Mouse (Mus musculus) forebrain, embryonic 14.5 days (tissue): ENCODE data around the gene Med29. TPM values are rescaled to one million over a fixed set of nuclear protein-coding genes. Genes with fewer than 3 reads are reported as not detected.

ENCODE experiments used
- ATAC-seq: fragments of 200-750 bp; cut with Nextera tagmentation; 2 replicates; pipeline ENCODE4 v1.8.0; 2017; ENCODE audit warnings: mild to moderate bottlenecking, moderate library complexity
- DNase-seq: peaks from one replicate; pipeline ENCODE4 v3.0.0-alpha.2; 2015; ENCODE audit warnings: low spot score
- H3K27ac ChIP-seq: fragments of 300-500 bp; sonication (generic); 2 replicates; pipeline ENCODE4 v1.5.1; 2014; ENCODE audit warnings: low read depth, mild to moderate bottlenecking, control low read depth, low read length, moderate library complexity
- H3K27me3 ChIP-seq: fragments of 300-500 bp; sonication (generic); replicated peaks from 2 replicates; pipeline ENCODE4 v1.6.1; 2014; ENCODE audit warnings: low read length, control low read depth, mixed read lengths; ENCODE audit not compliant: control insufficient read depth, insufficient read depth
- H3K36me3 ChIP-seq: fragments of 300-500 bp; sonication (generic); 2 replicates; pipeline ENCODE4 v1.6.1; 2014; ENCODE audit warnings: low read length, control low read depth; ENCODE audit not compliant: control insufficient read depth, insufficient read depth
- H3K4me1 ChIP-seq: fragments of 300-500 bp; sonication (generic); 2 replicates; pipeline ENCODE4 v1.6.1; 2014; ENCODE audit warnings: antibody characterized with exemption, low read length, control low read depth; ENCODE audit not compliant: control insufficient read depth, insufficient read depth
- H3K4me2 ChIP-seq: fragments of 300-500 bp; sonication (generic); 2 replicates; pipeline ENCODE4 v1.6.1; 2014; ENCODE audit warnings: mild to moderate bottlenecking, control low read depth, low read length
- H3K4me3 ChIP-seq: fragments of 300-500 bp; sonication (generic); 2 replicates; pipeline ENCODE4 v1.5.1; 2014; ENCODE audit warnings: low read depth, low read length, control low read depth
- H3K9ac ChIP-seq: fragments of 300-500 bp; sonication (generic); 2 replicates; pipeline ENCODE4 v1.6.1; 2014; ENCODE audit warnings: mild to moderate bottlenecking, low read length, control low read depth, moderate library complexity
- H3K9me3 ChIP-seq: fragments of 300-500 bp; sonication (generic); replicated peaks from 2 replicates; pipeline ENCODE4 v1.6.1; 2016; ENCODE audit warnings: low read length, control low read depth, mixed read lengths; ENCODE audit not compliant: control insufficient read depth
- WGBS: fragments of 180-500 bp; shearing (Covaris S2); extraction: QIAGEN DNeasy Blood & Tissue Kit; methylation state at CpG from one replicate; pipeline ENCODE4 v1.1.7; 2014; 5-methylcytosine and 5-hydroxymethylcytosine counted together
- polyA plus RNA-seq: library from polyadenylated mRNA; unstranded; fragments of >200 nt; fragmentation: Nextera tagmentation; extraction: Ambion mirVana; gene quantifications from 2 replicates; pipeline ENCODE4 v1.2.1, GENCODE M21; 2014

The Med29 gene
- polyA plus RNA-seq, 1 experiment from 2014 or later, result 52.9 TPM

DNA sequence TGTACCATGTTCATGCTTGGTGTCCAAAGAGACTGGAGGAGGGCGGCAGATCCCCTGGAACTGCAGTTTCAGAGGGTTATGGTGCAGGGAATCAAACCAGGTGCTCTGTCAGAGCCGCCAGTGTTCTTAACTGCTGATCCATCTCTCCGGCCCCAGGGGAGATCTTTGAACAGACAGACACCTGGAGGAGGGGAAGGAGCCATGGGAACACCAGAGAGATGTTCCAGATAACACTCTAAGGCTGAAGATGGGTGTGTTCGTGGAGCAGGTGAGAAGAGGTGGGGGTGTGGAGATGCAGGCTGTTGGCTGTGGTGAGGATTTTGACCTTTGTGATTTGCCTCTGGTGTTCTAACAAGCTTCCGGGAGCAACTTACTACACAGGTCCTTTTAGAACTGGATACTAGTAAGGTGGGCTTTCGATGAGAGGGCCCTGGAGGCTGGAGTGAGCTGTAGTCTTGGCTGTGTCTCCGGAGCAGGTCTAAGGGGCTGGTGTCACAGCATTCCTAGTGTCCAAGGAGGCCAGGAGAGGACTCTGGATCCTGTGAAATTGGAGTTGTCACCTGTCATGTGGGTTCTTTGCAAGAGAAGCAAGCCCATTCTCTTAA lies 18.5 kb downstream of the Med29 start:
- Histone ChIP-seq H3K27ac (no peak overlapping the region), H3K4me3 (no peak overlapping the region), H3K4me1 (peaks cover 26% of the 10 kb centered on the region), H3K36me3 (peaks cover 10% of the 10 kb centered on the region; the same call in 1 of the 2 replicates), H3K27me3 (no peaks in the 10 kb centered on the region), H3K9me3 (no peaks in the 10 kb centered on the region), H3K9ac (no peak overlapping the region), H3K4me2 (no peak overlapping the region)
- 84% methylated on average over 7 of the region's 7 CpGs for WGBS
- no peak for ATAC-seq
- DNase-seq, result no peak

DNA sequence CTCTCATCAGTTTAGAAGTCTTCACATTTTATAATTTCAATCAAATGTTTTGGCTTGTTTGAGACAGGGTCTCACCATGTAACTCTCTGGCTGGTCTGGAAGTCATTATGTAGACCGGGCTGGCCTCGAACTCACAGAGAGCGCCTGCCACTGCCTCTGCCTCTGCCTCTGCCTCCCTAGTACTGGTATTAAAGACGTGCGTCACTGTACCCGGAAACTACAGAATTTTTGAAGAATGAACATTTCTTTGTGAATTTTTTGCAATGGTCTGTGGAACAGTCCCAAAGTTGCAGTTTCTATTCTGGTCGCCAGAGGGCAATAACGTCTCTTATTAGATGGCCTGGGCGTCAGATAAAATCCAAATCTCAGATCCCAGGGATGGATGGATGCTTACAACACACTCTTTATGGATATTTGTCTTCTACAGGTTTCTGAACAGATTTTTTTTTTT lies 19.4 kb downstream of the Med29 start:
- Histone ChIP-seq H3K27ac (peak overlapping the region; percentile 84), H3K4me1 (peaks cover 20% of the 10 kb centered on the region), H3K4me2 (peak overlapping the region; percentile 70), H3K36me3 (peaks cover 18% of the 10 kb centered on the region), H3K4me3 (peak overlapping the region; percentile 82), H3K9ac (no peak overlapping the region), H3K27me3 (no peaks in the 10 kb centered on the region), H3K9me3 (no peaks in the 10 kb centered on the region)
- WGBS, result under 1% methylated on average over 9 of the region's 9 CpGs
- ATAC-seq (peak; percentile 13), DNase-seq (peak; percentile 96)

DNA sequence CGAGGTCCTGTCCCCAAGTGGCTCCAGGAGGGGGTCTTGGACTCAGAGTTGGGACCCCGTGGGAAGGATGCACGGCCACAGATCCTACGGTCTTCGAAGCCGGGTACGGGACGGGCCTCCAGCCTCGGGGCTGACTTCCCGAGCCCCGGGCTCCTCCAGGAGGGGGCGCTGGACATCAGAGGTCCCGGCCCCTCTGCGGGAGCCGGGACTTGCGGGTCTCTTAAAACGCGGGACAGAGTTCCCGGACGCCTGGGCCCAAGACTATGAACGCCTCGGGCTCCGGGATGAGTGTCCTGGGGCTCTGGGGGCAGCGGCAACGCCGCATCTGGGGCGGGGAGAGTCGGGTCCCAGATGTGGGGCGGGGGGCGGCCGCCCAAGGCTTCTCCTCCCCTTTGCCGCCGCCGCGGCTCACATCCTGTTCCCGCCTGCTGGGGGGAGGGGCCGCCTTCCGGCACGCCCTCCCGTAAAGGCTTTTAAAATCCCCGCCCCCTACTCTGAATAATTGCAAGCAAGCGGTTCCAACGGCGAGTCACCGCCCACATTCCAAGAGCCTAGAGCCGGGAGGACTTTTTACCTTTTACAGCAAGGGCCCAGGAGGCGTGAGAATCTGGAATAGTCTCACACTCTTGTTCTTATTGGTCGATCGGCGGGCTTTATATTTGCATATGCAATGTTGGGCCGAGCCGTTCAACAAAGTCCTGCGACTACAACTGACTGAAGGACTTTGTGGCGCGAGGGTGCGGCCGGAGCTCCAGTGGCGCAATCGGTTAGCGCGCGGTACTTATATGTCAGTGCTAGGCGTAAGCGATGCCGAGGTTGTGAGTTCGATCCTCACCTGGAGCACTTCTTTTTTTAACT lies 20.0 kb downstream of the Med29 start, which contains the start of gene Plekhg2:
Plekhg2 (minus strand) TSS at position 349 of the 858 bp plus-strand sequence.
- DNase-seq, result peak; percentile 98

GRCm38 (mm10) chr7:28371514-28371989 lies 21.0 kb downstream of the Med29 start:
- Histone ChIP-seq H3K27ac (peak overlapping the region; percentile 84), H3K27me3 (no peaks in the 10 kb centered on the region), H3K36me3 (peaks cover 34% of the 10 kb centered on the region), H3K4me1 (peaks cover 18% of the 10 kb centered on the region), H3K9me3 (no peaks in the 10 kb centered on the region), H3K4me3 (peak overlapping the region; percentile 82), H3K9ac (peak overlapping the region; percentile 87), H3K4me2 (peak overlapping the region; percentile 70)
- DNase-seq, result peak; percentile 57
- peak; percentile 6 for ATAC-seq
- under 1% methylated on average over 39 of the region's 43 CpGs for WGBS

More for the DNA sequence above, 20.0 kb downstream of the Med29 start, which contains the start of gene Plekhg2:
- H3K9ac ChIP-seq, result peak within 1 kb of the TSS; percentile 87
- H3K4me2 ChIP-seq, result peak within 1 kb of the TSS; percentile 70
- peak; percentile 84 for ATAC-seq
- H3K27me3 ChIP-seq, result no peaks in the 10 kb centered on the region
- 1% methylated on average over 61 of the region's 66 CpGs for WGBS
- H3K4me3 ChIP-seq, result peak within 1 kb of the TSS; percentile 82
- H3K27ac ChIP-seq, result peak within 1 kb of the TSS; percentile 84
- no peaks in the 10 kb centered on the region for H3K9me3 ChIP-seq
- peaks cover 19% of the 10 kb centered on the region for H3K4me1 ChIP-seq
- H3K36me3 ChIP-seq, result peaks cover 24% of the 10 kb centered on the region

- WGBS, result 6% methylated on average over 11 of the region's 11 CpGs
- Histone ChIP-seq H3K4me3 (peak overlapping the region; percentile 82), H3K9me3 (no peaks in the 10 kb centered on the region), H3K9ac (peak overlapping the region; percentile 87), H3K36me3 (peaks cover 38% of the 10 kb centered on the region), H3K27me3 (no peaks in the 10 kb centered on the region), H3K4me1 (peaks cover 13% of the 10 kb centered on the region), H3K27ac (peak overlapping the region; percentile 84), H3K4me2 (peak overlapping the region; percentile 70)
- ATAC-seq (no peak), DNase-seq (no peak)
These were observed 21.5 kb downstream of the Med29 start for GRCm38 (mm10) chr7:28370977-28371513.

DNA sequence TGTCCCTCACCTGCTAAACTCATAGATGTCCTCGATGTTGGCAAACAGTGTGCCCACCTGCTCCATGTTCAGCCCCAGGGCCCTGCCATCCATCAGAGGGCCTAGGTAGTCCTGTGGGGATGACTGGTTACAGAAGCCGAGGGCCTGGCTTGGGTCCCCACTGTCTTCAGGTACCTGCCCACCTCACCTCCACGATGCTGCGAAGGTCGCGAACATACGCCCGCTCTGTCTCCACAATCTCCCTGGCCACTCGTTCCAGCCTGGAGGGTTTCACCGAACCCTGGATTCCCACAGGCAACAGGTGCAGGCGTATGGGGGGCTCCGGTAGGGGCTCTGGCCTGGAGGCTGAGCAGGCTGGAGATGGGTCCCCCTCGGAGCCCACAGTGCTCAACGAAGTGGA lies 22.5 kb downstream of the Med29 start:
- peaks cover 11% of the 10 kb centered on the region for H3K4me1 ChIP-seq
- DNase-seq, result no peak
- 0 out of 2 replicates have a peak overlapping the region, but pooled peaks have one; percentile 25 for H3K9ac ChIP-seq
- peak overlapping the region; percentile 70 for H3K4me2 ChIP-seq
- ATAC-seq, result no peak
- H3K9me3 ChIP-seq, result no peaks in the 10 kb centered on the region
- no peaks in the 10 kb centered on the region for H3K27me3 ChIP-seq
- H3K36me3 ChIP-seq, result peaks cover 48% of the 10 kb centered on the region
- no peak overlapping the region for H3K27ac ChIP-seq
- WGBS, result 91% methylated on average over 14 of the region's 14 CpGs
- H3K4me3 ChIP-seq, result peak overlapping the region; percentile 82

- Histone ChIP-seq H3K4me2 (no peak overlapping the region), H3K36me3 (peaks cover 64% of the 10 kb centered on the region), H3K4me1 (peaks cover 11% of the 10 kb centered on the region), H3K9ac (no peak overlapping the region), H3K27ac (no peak overlapping the region), H3K9me3 (no peaks in the 10 kb centered on the region), H3K27me3 (no peaks in the 10 kb centered on the region), H3K4me3 (no peak overlapping the region)
- 91% methylated on average over 16 of the region's 16 CpGs for WGBS
- no peak for ATAC-seq
- DNase-seq, result no peak
These were observed 24.1 kb downstream of the Med29 start for GRCm38 (mm10) chr7:28368276-28368920.

- H3K4me3 ChIP-seq, result no peak overlapping the region
- ATAC-seq (no peak), DNase-seq (no peak)
- H3K9ac ChIP-seq, result no peak overlapping the region
- H3K9me3 ChIP-seq, result no peaks in the 10 kb centered on the region
- no peak overlapping the region for H3K27ac ChIP-seq
- peaks cover 11% of the 10 kb centered on the region for H3K4me1 ChIP-seq
- 91% methylated on average over 16 of the region's 16 CpGs for WGBS
- no peaks in the 10 kb centered on the region for H3K27me3 ChIP-seq
- H3K36me3 ChIP-seq, result peaks cover 68% of the 10 kb centered on the region
- H3K4me2 ChIP-seq, result no peak overlapping the region
These were observed 24.7 kb downstream of the Med29 start for GRCm38 (mm10) chr7:28367663-28368275.
